Mouse (Mus musculus) heart, adult 8-10 months (tissue): ENCODE measurements at regions not wholly inside any gene's neighbourhood (a gene's known extent, or its start where the extent isn't known, plus 50 kb on each side); places are given as distances from the start of the nearest gene placed in this dataset.
"Not testable (repeated sequence)": the region's sequence is repeated elsewhere in the genome, so short reads cannot be mapped to it uniquely, and the experiment has no call there.

ENCODE experiments used
- DNase-seq: peaks from one replicate; pipeline ENCODE4 v3.0.0; 2022; ENCODE audit warnings: low spot score

- no peak for DNase-seq
Observed at GRCm38 (mm10) chr4:110038696-110039095, 60.8 kb downstream of the Dmrta2 start.

DNA sequence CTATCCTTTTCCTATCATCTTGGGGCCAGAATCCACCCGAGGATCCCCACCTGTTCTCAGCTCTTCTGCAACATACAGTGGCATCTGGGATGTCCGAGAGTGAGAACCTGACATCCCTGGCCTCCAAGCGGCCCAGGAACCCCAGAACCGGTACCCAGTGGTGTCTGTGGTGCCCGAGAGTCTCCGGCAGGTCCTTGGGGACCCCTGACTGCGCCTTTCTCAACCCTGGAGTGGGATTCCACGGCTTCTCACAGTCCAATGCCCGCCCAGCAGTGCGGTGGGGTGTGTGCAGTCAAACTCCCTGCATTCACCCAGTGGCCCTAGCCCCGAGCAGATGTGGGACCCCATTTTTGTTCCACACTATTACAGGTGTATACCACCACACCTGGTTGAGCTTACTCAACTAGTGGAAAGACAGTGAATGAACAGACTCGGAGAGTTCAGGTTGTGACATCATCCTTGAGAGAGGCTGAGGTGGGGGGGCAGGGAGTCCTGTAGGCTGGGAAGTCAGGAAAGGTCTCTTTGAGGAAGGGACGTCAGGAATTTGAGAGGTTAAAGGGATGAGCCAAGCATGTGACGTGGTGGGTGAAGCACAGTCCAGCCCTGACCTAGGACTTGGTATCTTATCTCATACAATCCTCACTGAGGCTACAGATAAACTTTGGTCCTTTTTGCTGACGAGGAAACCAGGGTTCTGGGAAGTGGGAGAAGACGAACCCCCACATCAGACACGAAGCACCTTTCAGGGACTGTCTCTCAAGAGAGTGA is 67.2 kb downstream of the Dmrta2 start:
- DNase-seq = no peak

- no peak for DNase-seq
Observed at GRCm38 (mm10) chr4:110045651-110046269, 67.9 kb downstream of the Dmrta2 start.

DNA sequence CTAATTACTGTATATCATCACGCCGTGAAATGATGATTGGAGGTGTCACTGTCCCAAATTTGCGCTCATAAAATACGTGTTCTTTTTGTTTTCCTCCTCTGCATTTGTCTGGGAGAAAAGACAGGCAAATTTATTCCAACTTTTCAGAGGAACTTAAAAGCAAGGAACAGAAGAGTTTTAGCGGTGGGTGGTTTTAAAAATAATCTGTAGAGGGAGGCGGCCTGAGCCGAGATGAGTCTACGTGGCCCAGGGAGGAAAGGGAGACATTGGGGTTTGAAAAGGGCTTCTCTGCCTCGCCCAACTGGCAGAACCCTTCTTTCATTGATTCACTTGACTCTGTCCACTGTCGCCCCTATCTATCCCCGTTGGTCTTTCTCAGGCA is 68.4 kb downstream of the Dmrta2 start:
- DNase-seq = no peak

- DNase-seq = peak; percentile 68
Observed at GRCm38 (mm10) chr4:110050393-110051280, 72.8 kb downstream of the Dmrta2 start.

- no peak for DNase-seq
Observed at GRCm38 (mm10) chr4:110051281-110051665, 73.4 kb downstream of the Dmrta2 start.

GRCm38 (mm10) chr4:110051872-110052271 is 74.0 kb downstream of the Dmrta2 start:
- no peak for DNase-seq

- DNase-seq = no peak
Observed at GRCm38 (mm10) chr4:110052998-110053397, 75.1 kb downstream of the Dmrta2 start.

GRCm38 (mm10) chr4:110073836-110074235 is 96.0 kb downstream of the Dmrta2 start:
- DNase-seq = no peak

DNA sequence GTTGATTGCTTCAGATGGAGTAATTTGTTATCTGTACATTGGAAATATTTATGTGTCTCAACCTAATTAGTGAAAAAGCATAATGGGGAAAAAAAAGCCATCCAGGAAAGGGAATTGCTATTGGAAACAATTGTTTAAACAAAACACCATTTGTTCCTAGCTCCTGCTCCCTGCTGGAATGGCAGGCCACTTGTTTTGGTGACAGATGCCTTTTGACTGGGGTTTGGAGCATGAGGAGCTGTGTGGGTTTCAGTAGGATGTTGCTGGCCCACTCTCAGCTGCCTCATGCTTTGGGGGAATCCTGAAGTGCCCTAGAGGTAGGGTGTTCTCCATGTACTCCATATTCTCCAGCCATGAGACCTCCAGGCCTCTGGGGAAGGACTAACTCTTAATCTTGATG is 105.5 kb downstream of the Dmrta2 start:
- no peak for DNase-seq

- DNase-seq = peak; percentile 13
Observed at GRCm38 (mm10) chr4:110087570-110088247, 109.9 kb downstream of the Dmrta2 start.

- DNase-seq = no peak
Observed at GRCm38 (mm10) chr4:110093040-110093820, 115.4 kb downstream of the Dmrta2 start.

DNA sequence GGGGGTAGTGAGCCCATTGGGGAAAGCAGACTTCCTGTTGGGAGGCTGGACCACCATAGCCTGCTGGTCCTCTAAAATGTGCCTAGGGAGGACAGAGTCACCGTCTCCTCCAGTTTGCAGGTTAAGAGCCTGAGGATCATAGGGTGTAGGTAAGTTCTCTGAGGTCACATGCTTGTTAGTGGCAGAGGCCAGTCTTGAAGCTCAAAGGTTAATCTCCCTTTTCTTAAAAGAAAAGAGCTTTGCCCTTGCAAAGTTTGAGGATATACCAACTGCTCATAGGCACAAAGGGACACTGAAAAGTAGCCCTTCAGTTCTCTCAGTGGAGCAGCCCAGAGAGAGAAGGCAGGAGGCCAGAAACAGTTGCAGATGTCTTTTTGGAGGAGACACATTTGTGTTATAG is 116.7 kb downstream of the Dmrta2 start:
- DNase-seq = no peak

- no peak for DNase-seq
Observed at GRCm38 (mm10) chr4:110095760-110096593, 118.1 kb downstream of the Dmrta2 start.

- DNase-seq = not testable (repeated sequence)
Observed at GRCm38 (mm10) chr4:110104119-110104518, 126.3 kb downstream of the Dmrta2 start.

DNA sequence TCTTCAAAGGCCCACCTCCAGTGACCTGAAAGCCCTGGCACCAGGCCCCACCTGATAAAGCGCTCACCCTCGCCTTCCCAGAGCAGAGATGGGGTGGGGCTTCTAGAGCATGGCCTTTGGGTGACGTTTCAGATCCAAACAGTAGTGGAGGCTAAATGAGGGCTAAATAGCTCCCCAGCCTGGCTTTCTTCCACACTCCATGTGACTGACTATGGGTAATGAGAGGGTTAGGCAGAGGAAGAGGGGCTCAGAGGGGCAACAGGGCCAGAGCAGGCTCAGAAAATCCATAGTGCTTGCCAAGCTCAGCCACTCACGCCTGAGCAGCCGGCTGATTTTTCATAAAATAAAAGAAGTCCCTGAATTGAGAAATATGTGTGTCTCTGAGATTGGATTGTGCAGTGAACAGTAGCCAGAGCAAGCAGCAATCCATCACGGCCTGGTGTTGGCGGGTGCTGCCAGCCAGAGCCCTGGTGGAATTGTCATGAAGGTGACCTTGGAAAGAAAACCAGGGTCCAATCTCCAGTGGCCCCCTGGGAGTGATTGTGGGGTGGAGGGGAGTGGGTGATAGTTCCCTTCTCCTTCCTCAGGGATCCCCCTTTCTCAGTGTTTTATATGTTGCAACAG is 128.9 kb downstream of the Dmrta2 start:
- DNase-seq = no peak

GRCm38 (mm10) chr4:110119438-110119837 is 141.6 kb downstream of the Dmrta2 start:
- DNase-seq = no peak

DNA sequence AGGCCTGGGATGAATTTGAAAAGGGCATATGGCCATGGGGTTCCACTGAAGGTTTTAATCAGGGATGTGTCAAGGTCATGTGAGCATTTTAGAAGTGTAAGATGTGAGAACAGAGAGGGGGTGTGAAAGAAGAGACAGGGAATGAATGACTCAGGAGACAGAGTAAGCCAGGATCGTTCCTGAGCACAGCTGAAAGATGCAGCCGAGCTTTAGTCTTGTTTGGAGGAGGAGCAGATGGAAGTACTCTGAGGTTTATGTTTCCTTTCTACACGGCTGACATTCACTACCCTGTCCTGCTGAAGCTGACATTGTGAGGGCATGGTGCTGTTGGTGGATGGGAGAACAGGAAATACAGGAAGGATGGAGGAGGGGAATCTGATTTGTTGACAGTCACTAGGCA is 142.0 kb downstream of the Dmrta2 start:
- DNase-seq = no peak

DNA sequence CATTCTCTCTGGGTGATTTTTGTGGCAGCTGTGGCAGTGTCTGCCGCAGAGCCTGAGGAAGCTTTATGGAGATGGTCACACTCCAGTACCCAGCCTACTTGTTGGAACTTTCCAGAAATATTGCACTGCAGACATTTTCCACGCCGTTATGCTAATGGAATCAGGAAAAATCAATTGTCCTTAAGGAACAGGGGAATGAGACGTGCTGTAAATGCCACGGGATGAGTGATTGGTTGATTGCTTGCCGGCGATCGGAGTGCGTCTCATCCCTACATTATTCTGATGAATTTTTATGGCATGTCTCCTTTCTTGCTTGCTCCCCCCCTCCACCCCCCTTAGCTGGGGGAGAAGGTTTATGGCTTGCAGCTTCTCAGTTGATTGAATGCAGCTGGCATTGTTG is 142.9 kb downstream of the Dmrta2 start:
- no peak for DNase-seq

- no peak for DNase-seq
Observed at GRCm38 (mm10) chr4:110121447-110121846, 143.6 kb downstream of the Dmrta2 start.
